Mouse (Mus musculus): ENCODE results near the gene Ssbp3.

The Ssbp3 gene

GRCm38 (mm10) chr4:106960476-106960875 is 50.0 kb downstream of the Ssbp3 start:
- H3K27me3 ChIP-seq (ENCODE audit: insufficient read depth, low read length) = no peaks in the 10 kb centered on the region
- no peak overlapping the region for H3K4me3 ChIP-seq (replicated peaks; ENCODE audit: low read length)
- H3K9me3 ChIP-seq (ENCODE audit: low read length) = no peaks in the 10 kb centered on the region
- 0 out of 2 replicates have a peak, but pooled peaks cover 14% of the 10 kb centered on the region for H3K36me3 ChIP-seq (ENCODE audit: insufficient read depth, low read length)
- TF ChIP-seq CTCF (conservative IDR thresholded peaks at IDR 0.05; ENCODE audit: low read length) (no peak), NANOG (IDR thresholded peaks at IDR 0.05; ENCODE audit: borderline replicate concordance, low read length) (no peak), POU5F1 (IDR thresholded peaks at IDR 0.05; ENCODE audit: borderline replicate concordance, low read length) (no peak)
- peaks cover 82% of the 10 kb centered on the region for H3K4me1 ChIP-seq (replicated peaks; ENCODE audit: low read depth, low read length)

- H3K4me3 ChIP-seq (replicated peaks; ENCODE audit: low read length) = no peak overlapping the region
- TF ChIP-seq CTCF (conservative IDR thresholded peaks at IDR 0.05; ENCODE audit: low read length) (no peak), NANOG (IDR thresholded peaks at IDR 0.05; ENCODE audit: borderline replicate concordance, low read length) (no peak), POU5F1 (IDR thresholded peaks at IDR 0.05; ENCODE audit: borderline replicate concordance, low read length) (no peak)
- H3K4me1 ChIP-seq (replicated peaks; ENCODE audit: low read depth, low read length) = peaks cover 82% of the 10 kb centered on the region
- no peaks in the 10 kb centered on the region for H3K27me3 ChIP-seq (ENCODE audit: insufficient read depth, low read length)
- H3K36me3 ChIP-seq (ENCODE audit: insufficient read depth, low read length) = peaks cover 14% of the 10 kb centered on the region; the same call in 1 of the 2 replicates
- no peaks in the 10 kb centered on the region for H3K9me3 ChIP-seq (ENCODE audit: low read length)
Observed at GRCm38 (mm10) chr4:106961321-106961720, 50.8 kb downstream of the Ssbp3 start.

- no peaks in the 10 kb centered on the region for H3K9me3 ChIP-seq (ENCODE audit: low read length)
- TF ChIP-seq CTCF (conservative IDR thresholded peaks at IDR 0.05; ENCODE audit: low read length) (no peak), NANOG (IDR thresholded peaks at IDR 0.05; ENCODE audit: borderline replicate concordance, low read length) (no peak), POU5F1 (IDR thresholded peaks at IDR 0.05; ENCODE audit: borderline replicate concordance, low read length) (no peak)
Observed at GRCm38 (mm10) chr4:106964356-106964755, 53.9 kb downstream of the Ssbp3 start.

GRCm38 (mm10) chr4:106964996-106965395 is 54.5 kb downstream of the Ssbp3 start:
- Histone ChIP-seq H3K4me1 (replicated peaks; ENCODE audit: low read depth, low read length) (peaks cover 76% of the 10 kb centered on the region), H3K9me3 (ENCODE audit: low read length) (no peaks in the 10 kb centered on the region), H3K27me3 (ENCODE audit: insufficient read depth, low read length) (no peaks in the 10 kb centered on the region), H3K36me3 (ENCODE audit: insufficient read depth, low read length) (peaks cover 10% of the 10 kb centered on the region; the same call in 1 of the 2 replicates), H3K4me3 (replicated peaks; ENCODE audit: low read length) (no peak overlapping the region)
- no peak for TF ChIP-seq NANOG (IDR thresholded peaks at IDR 0.05; ENCODE audit: borderline replicate concordance, low read length)
- TF ChIP-seq POU5F1 (IDR thresholded peaks at IDR 0.05; ENCODE audit: borderline replicate concordance, low read length) = no peak
- TF ChIP-seq CTCF (conservative IDR thresholded peaks at IDR 0.05; ENCODE audit: low read length) = no peak

More at GRCm38 (mm10) chr4:106964356-106964755, 53.9 kb downstream of the Ssbp3 start:
- Histone ChIP-seq H3K36me3 (ENCODE audit: insufficient read depth, low read length) (peaks cover 10% of the 10 kb centered on the region; the same call in 1 of the 2 replicates), H3K4me1 (replicated peaks; ENCODE audit: low read depth, low read length) (peaks cover 76% of the 10 kb centered on the region), H3K4me3 (replicated peaks; ENCODE audit: low read length) (no peak overlapping the region), H3K27me3 (ENCODE audit: insufficient read depth, low read length) (no peaks in the 10 kb centered on the region)

- Histone ChIP-seq H3K4me3 (replicated peaks; ENCODE audit: low read length) (no peak overlapping the region), H3K4me1 (replicated peaks; ENCODE audit: low read depth, low read length) (peaks cover 78% of the 10 kb centered on the region), H3K27me3 (ENCODE audit: insufficient read depth, low read length) (no peaks in the 10 kb centered on the region), H3K36me3 (ENCODE audit: insufficient read depth, low read length) (peaks cover 10% of the 10 kb centered on the region; the same call in 1 of the 2 replicates), H3K9me3 (ENCODE audit: low read length) (no peaks in the 10 kb centered on the region)
- TF ChIP-seq POU5F1 (IDR thresholded peaks at IDR 0.05; ENCODE audit: borderline replicate concordance, low read length) (no peak), NANOG (IDR thresholded peaks at IDR 0.05; ENCODE audit: borderline replicate concordance, low read length) (no peak), CTCF (conservative IDR thresholded peaks at IDR 0.05; ENCODE audit: low read length) (no peak)
Observed at GRCm38 (mm10) chr4:106966443-106966842, 55.9 kb downstream of the Ssbp3 start.

- no peak overlapping the region for H3K4me3 ChIP-seq (replicated peaks; ENCODE audit: low read length)
Observed at GRCm38 (mm10) chr4:106968910-106969309, 58.4 kb downstream of the Ssbp3 start.

GRCm38 (mm10) chr4:106970786-106971185 is 60.3 kb downstream of the Ssbp3 start:
- Histone ChIP-seq H3K27me3 (ENCODE audit: insufficient read depth, low read length) (no peaks in the 10 kb centered on the region), H3K36me3 (ENCODE audit: insufficient read depth, low read length) (peaks cover 7% of the 10 kb centered on the region; the same call in 1 of the 2 replicates), H3K4me3 (replicated peaks; ENCODE audit: low read length) (no peak overlapping the region), H3K9me3 (ENCODE audit: low read length) (no peaks in the 10 kb centered on the region), H3K4me1 (replicated peaks; ENCODE audit: low read depth, low read length) (peaks cover 75% of the 10 kb centered on the region)
- TF ChIP-seq POU5F1 (IDR thresholded peaks at IDR 0.05; ENCODE audit: borderline replicate concordance, low read length) (no peak), NANOG (IDR thresholded peaks at IDR 0.05; ENCODE audit: borderline replicate concordance, low read length) (no peak), CTCF (conservative IDR thresholded peaks at IDR 0.05; ENCODE audit: low read length) (no peak)

More at GRCm38 (mm10) chr4:106968910-106969309, 58.4 kb downstream of the Ssbp3 start:
- Histone ChIP-seq H3K9me3 (ENCODE audit: low read length) (no peaks in the 10 kb centered on the region), H3K4me1 (replicated peaks; ENCODE audit: low read depth, low read length) (peaks cover 79% of the 10 kb centered on the region), H3K36me3 (ENCODE audit: insufficient read depth, low read length) (peaks cover 3% of the 10 kb centered on the region; the same call in 1 of the 2 replicates), H3K27me3 (ENCODE audit: insufficient read depth, low read length) (no peaks in the 10 kb centered on the region)
- no peak for TF ChIP-seq CTCF (conservative IDR thresholded peaks at IDR 0.05; ENCODE audit: low read length)
- TF ChIP-seq NANOG (IDR thresholded peaks at IDR 0.05; ENCODE audit: borderline replicate concordance, low read length) = no peak
- no peak for TF ChIP-seq POU5F1 (IDR thresholded peaks at IDR 0.05; ENCODE audit: borderline replicate concordance, low read length)

- TF ChIP-seq POU5F1 (IDR thresholded peaks at IDR 0.05; ENCODE audit: borderline replicate concordance, low read length) (no peak), NANOG (IDR thresholded peaks at IDR 0.05; ENCODE audit: borderline replicate concordance, low read length) (no peak), CTCF (conservative IDR thresholded peaks at IDR 0.05; ENCODE audit: low read length) (no peak)
- H3K27me3 ChIP-seq (ENCODE audit: insufficient read depth, low read length) = no peaks in the 10 kb centered on the region
Observed at GRCm38 (mm10) chr4:106972061-106972460, 61.6 kb downstream of the Ssbp3 start.

More at GRCm38 (mm10) chr4:106972061-106972460, 61.6 kb downstream of the Ssbp3 start:
- Histone ChIP-seq H3K36me3 (ENCODE audit: insufficient read depth, low read length) (peaks cover 4% of the 10 kb centered on the region; the same call in 1 of the 2 replicates), H3K4me1 (replicated peaks; ENCODE audit: low read depth, low read length) (peaks cover 75% of the 10 kb centered on the region), H3K4me3 (replicated peaks; ENCODE audit: low read length) (no peak overlapping the region), H3K9me3 (ENCODE audit: low read length) (no peaks in the 10 kb centered on the region)

Measured in E14TG2a.4 (cell line).